Mouse (Mus musculus): ENCODE measurements around the gene Etfbkmt.
"Not testable (repeated sequence)": the region's sequence is repeated elsewhere in the genome, so short reads cannot be mapped to it uniquely, and the experiment has no call there.

Etfbkmt gene

DNA sequence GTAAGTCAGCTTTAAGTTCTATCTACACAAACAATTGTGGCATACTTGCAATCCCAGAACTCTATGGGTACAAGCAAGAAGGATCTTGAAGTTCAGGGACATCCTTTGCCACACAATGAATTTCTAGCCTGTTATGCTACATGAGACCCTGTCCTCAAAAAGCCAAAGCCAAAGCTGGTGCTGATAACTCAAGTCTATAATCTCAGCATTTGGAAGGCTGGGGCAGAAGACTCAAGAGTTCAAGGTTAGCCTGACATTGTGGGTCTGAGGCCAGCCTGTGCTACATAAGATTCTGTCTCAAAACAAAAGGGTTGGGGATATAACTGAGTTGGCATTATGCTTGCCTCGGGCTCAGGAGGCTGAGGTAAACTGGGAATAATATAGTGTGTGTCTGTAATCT, 47.7 kb downstream of the Etfbkmt start:
- no peak for DNase-seq (ENCODE audit: low spot score)

DNA sequence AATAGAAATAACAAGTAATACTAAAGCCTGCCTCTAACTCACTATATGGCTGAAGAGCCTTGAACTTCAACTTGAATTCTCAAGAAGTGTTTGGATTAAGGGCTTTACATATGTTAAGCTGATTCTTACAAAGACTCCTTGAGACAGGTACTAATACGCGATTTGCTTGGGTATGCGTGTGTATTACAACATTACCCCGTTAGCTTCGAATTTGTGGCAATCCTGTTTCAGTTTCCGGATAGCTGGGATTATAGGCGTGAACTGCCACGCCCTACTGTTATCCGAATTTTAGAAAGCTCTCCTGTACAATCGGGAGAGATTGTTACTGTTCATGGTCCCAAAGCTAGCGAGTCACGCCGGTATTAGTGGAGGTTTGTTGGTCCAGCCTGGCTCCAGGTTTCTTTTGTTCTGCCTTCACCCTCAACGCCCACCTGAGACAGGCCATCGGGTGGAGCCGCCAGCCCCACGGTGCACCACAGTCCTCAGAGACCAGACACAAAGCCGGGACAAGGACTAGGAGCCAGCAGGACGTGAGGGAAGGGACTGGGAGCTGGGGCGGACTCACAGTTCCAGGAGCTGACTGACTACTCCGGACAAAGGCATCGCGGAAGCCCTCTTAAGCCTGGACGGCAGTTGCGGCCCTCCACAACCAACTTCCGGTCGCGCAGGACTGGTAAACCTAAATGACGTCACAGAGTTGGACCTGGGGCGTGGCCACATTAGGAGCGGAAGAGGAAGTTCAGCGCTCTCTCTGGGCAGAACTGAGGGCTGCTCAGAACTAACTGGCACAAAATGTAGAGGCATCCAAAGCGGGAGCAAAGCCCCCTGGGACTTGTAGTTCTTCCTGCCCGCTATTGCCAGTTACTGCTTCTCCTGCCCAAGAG, 48.6 kb downstream of the Etfbkmt start, which contains the start of gene Amn1:
Gene Amn1, minus strand, starts transcription at position 672 of the 884 bp plus-strand sequence.
- DNase-seq (ENCODE audit: low spot score), result peak; percentile 82

DNA sequence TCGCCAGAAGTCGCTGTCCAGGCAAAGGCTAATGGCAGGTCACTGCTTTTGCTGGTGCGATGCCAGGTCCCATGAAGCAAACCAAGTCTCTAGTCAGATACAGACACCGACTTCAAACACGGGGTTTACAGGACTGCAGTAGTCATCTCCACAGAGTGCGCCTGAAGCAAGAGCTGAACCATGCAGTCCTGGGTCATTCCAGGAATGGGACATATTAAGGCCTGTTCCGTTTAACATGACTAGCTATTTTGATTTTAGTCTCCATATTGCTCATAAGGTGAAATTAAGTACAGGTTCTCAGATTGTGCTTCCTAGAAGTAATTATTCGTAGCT, 49.2 kb downstream of the Etfbkmt start:
- DNase-seq (ENCODE audit: low spot score), result no peak

DNA sequence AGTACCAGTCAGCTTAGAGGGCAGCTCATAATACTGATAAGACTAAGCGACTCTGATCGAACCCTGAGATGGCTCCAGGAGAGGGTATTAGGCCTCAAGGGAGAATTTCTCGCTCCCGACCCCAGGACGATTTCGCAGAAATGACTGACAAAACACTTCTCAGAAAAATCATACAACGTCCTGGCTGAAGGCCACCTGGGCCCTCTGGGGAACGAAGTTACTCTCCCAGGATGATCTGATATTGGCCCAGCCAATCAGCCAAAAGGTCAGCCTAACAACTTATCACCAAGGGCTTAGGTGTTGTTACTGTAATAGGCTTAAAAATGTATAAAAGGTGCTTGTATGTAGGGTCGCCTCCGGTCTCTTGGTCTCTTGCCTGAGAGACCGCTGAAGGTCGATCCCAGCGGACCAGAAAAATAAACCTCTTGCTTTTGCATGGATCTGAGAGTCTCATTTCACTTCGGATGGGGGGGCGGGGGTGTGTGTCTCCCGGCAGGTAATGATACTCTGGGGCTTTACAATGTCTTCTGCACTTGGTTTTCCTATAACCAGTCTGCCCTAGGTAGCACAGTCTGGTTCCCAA, 49.8 kb downstream of the Etfbkmt start:
- DNase-seq (ENCODE audit: low spot score), result no peak

DNA sequence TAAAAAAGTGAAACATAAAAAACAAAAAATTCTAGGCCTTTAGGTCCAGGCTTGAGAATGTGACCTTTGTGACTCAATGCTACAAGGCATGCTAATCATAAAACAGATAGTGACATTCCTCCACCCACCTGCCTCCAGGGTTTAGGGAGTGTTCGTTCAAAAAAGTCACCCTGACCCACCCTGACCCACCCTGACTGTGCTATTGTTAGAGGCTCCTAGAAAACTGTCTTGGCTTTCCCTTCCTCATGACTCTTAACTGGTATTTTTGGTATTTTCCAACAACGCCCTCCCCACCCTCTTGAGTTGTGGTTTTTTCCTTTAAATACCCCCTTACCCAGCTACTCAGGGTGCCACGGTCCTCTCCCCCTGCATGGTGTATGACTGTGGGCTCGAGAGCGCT, 52.3 kb downstream of the Etfbkmt start:
- DNase-seq (ENCODE audit: low spot score), result not testable (repeated sequence)

DNA sequence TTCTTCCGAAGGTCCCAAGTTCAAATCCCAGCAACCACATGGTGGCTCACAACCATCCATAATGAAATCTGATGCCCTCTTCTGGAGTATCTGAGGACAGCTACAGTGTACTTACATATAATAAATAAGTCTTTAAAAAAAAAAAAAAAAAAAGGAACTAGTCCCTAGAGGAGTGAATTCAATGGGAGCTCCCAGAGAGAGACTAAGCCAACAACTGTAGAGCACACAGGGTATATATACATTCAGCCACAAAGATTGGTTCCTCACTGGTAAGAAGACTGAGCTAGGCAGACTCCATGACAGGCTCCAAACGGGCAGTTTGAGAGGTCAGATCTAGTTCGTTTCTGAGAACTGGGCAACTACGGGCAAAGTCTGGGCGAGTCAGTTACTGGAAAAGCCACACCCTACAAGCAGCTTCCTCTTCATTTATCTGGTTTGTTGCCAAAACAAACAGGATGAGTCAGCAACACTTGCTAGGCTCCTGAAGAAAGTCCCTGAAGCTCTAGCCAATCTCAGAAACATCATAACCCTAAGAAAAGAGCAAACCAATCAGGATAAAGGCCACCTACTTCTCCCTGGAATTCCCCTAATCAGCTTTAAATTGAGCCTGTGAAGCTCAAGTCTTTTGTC, 53.7 kb downstream of the Etfbkmt start:
- no peak for DNase-seq (ENCODE audit: low spot score)

DNA sequence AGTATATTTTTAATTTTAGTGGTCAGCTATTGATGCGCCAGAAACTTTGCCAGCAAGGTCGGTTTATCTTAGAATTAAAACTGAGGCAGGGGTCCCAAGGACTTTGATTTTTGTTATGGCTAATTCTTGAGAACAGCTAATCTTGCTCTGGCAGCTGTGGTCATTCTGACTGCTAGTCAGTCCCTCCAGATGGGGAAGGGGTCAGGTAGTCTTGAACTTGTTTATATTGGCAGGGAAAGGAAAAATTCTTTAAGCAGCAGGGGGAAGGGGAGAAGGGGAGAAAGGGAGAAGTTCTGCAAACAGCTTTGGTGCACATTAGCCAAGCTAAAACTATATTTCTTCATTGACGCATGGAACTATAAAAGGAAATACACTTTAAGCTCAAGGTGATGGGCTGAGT, 57.5 kb downstream of the Etfbkmt start:
- no peak for DNase-seq (ENCODE audit: low spot score)

DNA sequence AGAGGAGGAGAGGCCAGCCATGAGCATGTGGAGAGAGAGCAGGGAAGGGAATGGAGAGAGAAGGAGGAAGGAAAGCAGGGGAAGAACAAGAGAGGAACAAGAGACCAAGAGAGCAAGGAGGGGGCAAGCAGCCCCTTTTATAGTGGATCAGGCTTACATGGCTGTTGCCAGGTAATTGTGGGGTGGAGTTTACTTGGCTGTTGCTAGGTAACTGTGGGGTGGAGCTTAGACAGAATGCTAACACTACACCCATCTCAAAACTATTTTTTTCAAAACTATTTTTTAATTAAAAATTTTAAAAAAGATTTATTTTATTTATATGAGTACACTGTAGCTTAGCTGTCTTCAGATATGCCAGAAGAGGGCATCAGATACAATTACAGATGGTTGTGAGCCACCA, 58.9 kb downstream of the Etfbkmt start:
- no peak for DNase-seq (ENCODE audit: low spot score)

All from urinary bladder, postnatal 10 days (tissue).